Mouse (Mus musculus): ENCODE data around the gene Zmym1. TPM values are rescaled to one million over a fixed set of nuclear protein-coding genes. Genes with fewer than 3 reads are reported as not detected.
"Not testable (repeated sequence)": the region's sequence is repeated elsewhere in the genome, so short reads cannot be mapped to it uniquely, and the experiment has no call there.

Zmym1 gene
- total RNA-seq (2021): 10 to 100 TPM; 14.4 to 15.9 TPM
- long read RNA-seq, experiment 1, partial matches to known transcripts: 0 of 10 reads
- long read RNA-seq, experiment 1, other reads (novel, unspliced or antisense): 8 of 10 reads
- long read RNA-seq, experiment 2, partial matches to known transcripts: 2 of 11 reads
- long read RNA-seq, experiment 2, other reads (novel, unspliced or antisense): 5 of 11 reads

DNA sequence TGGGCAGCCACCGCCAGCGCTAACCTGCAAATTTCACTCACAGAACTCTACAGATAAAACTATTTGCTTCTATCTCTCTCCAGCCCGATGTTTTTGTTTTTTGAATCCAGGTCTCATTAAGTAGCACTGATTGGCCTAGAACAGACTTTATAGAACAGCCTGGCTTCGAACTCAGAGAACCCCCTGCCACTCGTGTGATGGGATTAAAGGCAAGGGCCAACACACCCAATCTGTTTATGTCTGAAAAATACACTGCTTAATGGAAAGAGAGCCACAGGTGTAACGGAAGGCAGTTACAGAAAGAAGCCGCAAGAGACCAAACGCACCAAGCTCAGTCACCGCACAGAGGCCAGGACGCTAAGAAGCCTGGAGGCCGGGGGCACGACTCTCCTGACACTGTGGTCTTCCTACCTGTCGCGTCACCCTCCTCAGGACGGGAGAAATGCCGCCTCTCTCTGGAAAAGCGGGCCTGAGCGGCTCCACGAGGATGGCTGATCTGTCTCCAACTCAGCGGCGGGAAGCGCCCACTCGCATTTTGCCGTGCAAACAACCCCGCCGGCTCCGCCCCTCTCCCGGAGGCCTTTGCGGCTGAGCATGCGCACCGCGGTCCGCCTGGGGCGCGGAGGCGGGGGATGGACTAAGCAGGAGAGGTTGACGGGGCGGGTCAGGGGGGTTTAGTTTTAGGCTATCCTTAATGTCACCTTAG is at the start of gene Zmym1:
Gene Zmym1 (minus strand): TSS at position 568 of the 706 bp plus-strand sequence.
- TF ChIP-seq CTCF (IDR thresholded peaks at IDR 0.05): no peak
- Histone ChIP-seq H3K27ac (peak within 1 kb of the TSS; percentile 74), H3K4me3 (peak within 1 kb of the TSS; percentile 73)
- peak; percentile 88 to 93 for DNase-seq (ENCODE audit: extremely low spot score in 1 of 2, low spot score in 2 of 2)
- intact Hi-C loops (cut with DNase I): no loop called here

DNA sequence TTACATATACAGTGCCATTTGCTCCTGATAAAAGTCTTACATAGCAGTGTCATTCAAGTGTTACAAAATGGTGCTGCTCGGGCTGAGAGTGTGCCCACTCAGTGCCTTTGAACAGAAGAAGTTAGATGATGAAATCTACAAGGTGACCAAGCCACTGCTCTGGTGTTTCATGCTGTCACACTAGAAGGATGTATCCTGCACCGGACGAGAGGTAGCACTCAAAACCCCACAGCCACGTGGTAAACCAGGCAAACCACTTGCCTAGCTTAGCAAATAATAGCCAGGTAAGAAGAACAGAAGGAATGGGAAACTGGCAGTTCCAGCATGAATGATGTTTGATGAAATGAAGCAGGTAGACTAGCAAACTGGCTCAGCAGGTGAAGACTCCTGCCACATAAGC is 49.6 kb upstream of the Zmym1 start:
- TF ChIP-seq CTCF (IDR thresholded peaks at IDR 0.05): no peak
- no peak for DNase-seq (ENCODE audit: extremely low spot score in 1 of 2, low spot score in 2 of 2)
- intact Hi-C loops (cut with DNase I): no loop called here
- Histone ChIP-seq H3K4me3 (no peak overlapping the region), H3K27ac (no peak overlapping the region)

GRCm38 (mm10) chr4:127107566-127107965 is 46.6 kb upstream of the Zmym1 start:
- intact Hi-C loops (cut with DNase I): no loop called here
- no peak for DNase-seq (ENCODE audit: extremely low spot score in 1 of 2, low spot score in 2 of 2)
- H3K27ac ChIP-seq: no peak overlapping the region
- no peak overlapping the region for H3K4me3 ChIP-seq
- TF ChIP-seq CTCF (IDR thresholded peaks at IDR 0.05): no peak

- H3K4me3 ChIP-seq; H3K27ac ChIP-seq; intact Hi-C loops (cut with DNase I); DNase-seq (ENCODE audit: extremely low spot score in 1 of 2, low spot score in 2 of 2): not testable (repeated sequence)
These were observed 38.6 kb upstream of the Zmym1 start for GRCm38 (mm10) chr4:127099552-127099951.

DNA sequence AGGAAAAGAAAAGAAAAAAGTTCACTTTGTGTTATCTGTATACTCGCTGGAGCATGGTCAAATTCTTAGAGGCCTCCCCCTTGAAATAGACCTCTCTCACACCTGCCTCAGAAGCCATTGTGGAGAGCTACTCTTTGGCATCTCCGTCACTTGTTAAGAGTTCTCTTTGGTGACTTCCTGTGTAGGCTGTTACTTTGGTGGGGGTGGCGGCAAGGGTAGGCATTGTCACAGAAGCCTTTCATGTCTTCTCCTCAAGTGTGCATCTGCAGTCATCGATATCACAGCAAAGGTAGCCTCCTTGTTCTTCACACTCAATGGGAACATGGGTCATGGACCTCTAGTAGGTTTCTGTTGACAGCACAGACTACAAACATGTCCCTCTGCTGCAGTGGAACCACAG is 34.1 kb upstream of the Zmym1 start:
- TF ChIP-seq CTCF (IDR thresholded peaks at IDR 0.05): no peak
- H3K27ac ChIP-seq: no peak overlapping the region
- no peak overlapping the region for H3K4me3 ChIP-seq
- intact Hi-C loops (cut with DNase I): no loop called here
- DNase-seq (ENCODE audit: extremely low spot score in 1 of 2, low spot score in 2 of 2): no peak

DNA sequence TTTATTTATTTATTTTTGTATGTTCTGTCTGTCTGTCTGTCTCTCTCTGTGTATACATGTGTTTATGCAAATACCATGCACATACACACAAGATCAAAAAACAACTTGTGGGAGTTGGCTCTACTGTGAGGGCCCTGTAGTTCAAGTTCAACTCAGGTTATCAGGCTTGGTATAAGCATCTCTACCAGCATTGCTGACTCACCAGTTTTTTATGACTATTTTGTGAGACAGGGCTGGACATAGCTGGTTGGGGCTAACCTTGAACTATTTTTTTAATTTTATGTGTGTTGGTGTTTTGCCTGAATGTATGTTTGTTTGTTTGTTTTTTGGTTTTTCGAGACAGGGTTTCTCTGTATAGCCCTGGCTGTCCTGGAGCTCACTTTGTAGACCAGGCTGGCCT is 30.2 kb upstream of the Zmym1 start:
- no peak for TF ChIP-seq CTCF (IDR thresholded peaks at IDR 0.05)
- intact Hi-C loops (cut with DNase I): no loop called here
- Histone ChIP-seq H3K27ac (no peak overlapping the region), H3K4me3 (no peak overlapping the region)
- no peak for DNase-seq (ENCODE audit: extremely low spot score in 1 of 2, low spot score in 2 of 2)

GRCm38 (mm10) chr4:127085761-127086160 is 24.8 kb upstream of the Zmym1 start:
- no peak for DNase-seq (ENCODE audit: extremely low spot score in 1 of 2, low spot score in 2 of 2)
- Histone ChIP-seq H3K27ac (no peak overlapping the region), H3K4me3 (no peak overlapping the region)
- TF ChIP-seq CTCF (IDR thresholded peaks at IDR 0.05): no peak
- intact Hi-C loops (cut with DNase I): no loop called here

DNA sequence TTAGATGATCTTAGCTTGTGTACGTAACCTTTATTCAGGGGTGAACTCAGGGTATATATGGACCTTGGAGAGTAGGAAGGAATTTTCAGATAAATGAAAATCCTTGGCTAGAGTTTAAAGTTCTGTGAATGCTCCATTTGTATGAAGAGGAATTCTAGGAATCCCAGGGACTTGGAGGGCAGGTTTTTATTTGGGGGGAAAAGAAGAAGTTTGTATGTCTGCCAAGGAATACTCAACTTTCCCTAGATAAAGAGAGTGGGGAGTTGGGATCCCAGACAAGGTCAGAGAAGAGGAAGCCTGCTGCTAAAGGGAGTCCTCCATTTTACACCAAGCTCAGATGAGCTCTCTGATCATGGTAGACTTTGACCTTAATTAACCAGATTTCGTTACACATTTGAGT is 22.2 kb upstream of the Zmym1 start:
- DNase-seq (ENCODE audit: extremely low spot score in 1 of 2, low spot score in 2 of 2): no peak
- Histone ChIP-seq H3K4me3 (no peak overlapping the region), H3K27ac (no peak overlapping the region)
- TF ChIP-seq CTCF (IDR thresholded peaks at IDR 0.05): no peak
- intact Hi-C loops (cut with DNase I): no loop called here

GRCm38 (mm10) chr4:127080806-127081205 is 19.9 kb upstream of the Zmym1 start:
- intact Hi-C loops (cut with DNase I): no loop called here
- H3K4me3 ChIP-seq: no peak overlapping the region
- no peak overlapping the region for H3K27ac ChIP-seq
- TF ChIP-seq CTCF (IDR thresholded peaks at IDR 0.05): no peak
- no peak for DNase-seq (ENCODE audit: extremely low spot score in 1 of 2, low spot score in 2 of 2)

DNA sequence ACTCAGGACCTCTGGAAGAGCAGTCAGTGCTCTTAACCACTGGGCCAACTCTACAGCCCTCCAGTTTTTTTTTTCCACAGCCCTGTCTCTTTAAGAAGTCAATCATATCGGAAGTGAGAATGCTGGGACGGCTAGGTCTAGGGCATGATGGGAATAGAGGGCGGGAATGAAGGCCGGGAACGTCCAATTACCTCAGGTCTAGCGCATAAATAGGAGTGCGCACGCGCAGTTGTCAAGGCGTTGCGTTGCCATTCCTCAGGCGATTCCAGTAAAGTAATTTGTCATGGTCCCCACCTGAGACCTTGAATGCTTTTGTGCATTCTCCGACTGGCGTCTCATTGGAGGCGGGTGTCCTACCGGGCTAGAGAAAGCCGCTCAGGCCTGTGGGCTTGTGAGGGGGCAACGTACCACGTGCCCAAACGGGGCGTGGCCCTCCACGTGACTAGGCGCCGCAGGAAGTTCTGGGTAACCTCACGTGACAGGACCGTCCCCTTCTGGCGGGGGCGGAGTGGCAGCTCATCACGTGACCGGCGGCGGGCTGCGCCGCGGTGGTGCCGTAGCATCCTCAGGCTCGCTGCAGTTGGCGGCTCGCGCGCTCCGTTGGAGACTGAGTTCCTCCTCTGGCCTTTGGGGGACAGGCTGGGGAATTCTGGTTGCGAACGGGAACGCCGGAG is 16.1 kb upstream of the Zmym1 start, which contains the start of gene Zmym6:
Gene Zmym6 (plus strand): TSS at position 509 of the 674 bp plus-strand sequence.
- peak; percentile 93 to 94 for DNase-seq (ENCODE audit: extremely low spot score in 1 of 2, low spot score in 2 of 2)
- no peak; the same call in 1 of the 2 replicates for TF ChIP-seq CTCF (IDR thresholded peaks at IDR 0.05)
- Histone ChIP-seq H3K4me3 (peak within 1 kb of the TSS; percentile 52), H3K27ac (peak within 1 kb of the TSS; percentile 92)
- intact Hi-C loops (cut with DNase I): loop anchor here (2.0 to 5.0 kb wide), 2 partner anchors 92 to 1020 kb away; partner anchors contain the start of genes Dlgap3 and Oscp1

GRCm38 (mm10) chr4:127074915-127075314 is 14.0 kb upstream of the Zmym1 start:
- DNase-seq (ENCODE audit: extremely low spot score in 1 of 2, low spot score in 2 of 2): no peak
- Histone ChIP-seq H3K27ac (no peak overlapping the region), H3K4me3 (no peak overlapping the region)
- intact Hi-C loops (cut with DNase I): loop anchor here (5.0 kb wide), 1 partner anchor 1018 kb away; the partner anchor contains the start of gene Oscp1
- no peak for TF ChIP-seq CTCF (IDR thresholded peaks at IDR 0.05)

DNA sequence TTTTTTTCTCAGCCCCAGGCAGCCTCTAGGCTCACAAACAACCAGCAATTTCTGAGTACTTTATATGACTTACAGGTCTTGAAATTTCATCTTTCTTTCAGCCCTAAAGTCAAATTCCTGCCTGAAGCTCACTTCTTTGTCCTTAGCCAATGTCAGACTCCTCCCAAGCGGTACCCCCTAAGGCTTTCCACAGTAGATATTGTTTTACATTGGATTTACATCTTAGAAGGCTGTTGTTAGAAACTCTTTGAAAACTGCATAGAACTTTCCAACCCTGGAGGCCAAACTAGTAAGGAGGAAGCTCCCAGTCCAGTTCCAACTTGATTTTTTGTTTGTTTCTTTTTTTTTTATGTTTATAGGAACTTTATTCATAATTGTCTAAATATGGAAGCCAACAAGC is 3.1 kb upstream of the Zmym1 start:
- Histone ChIP-seq H3K27ac (no peak overlapping the region), H3K4me3 (no peak overlapping the region)
- DNase-seq (ENCODE audit: extremely low spot score in 1 of 2, low spot score in 2 of 2): no peak
- TF ChIP-seq CTCF (IDR thresholded peaks at IDR 0.05): no peak
- intact Hi-C loops (cut with DNase I): no loop called here
